10 mouse cellular contexts compared by ENCODE assay signal in the genomic region with DNA sequence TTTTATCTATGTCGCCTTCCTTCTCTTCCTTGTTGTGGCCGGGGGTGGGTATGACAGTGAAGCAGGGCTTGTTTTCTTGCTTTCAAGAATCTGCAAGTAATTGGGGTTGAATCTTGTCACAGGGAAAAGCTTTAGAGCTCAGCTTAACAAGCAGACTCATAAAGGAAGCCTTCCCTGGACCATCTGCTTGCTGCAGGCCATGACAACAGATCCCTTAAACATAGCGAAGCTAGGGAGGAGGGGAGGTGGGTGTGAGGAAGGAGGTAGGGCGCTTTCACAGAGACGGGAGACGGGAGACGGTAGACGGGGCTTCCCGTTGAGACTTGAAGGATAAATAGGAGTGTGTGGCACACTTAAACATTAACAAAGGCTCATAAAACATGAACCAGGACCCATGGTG.
A peak's percentile ranks its signal among the peaks of the same experiment; 100 is the strongest.
DNase-seq lines count a peak whose midpoint lies in the region; ATAC-seq lines count a peak whose summit lies in the region.
"Had no signal": no experiment of that assay in that cellular context is flagged by ENCODE, and none has a peak within 500 bp of the region (broad histone marks: within the 10 kb centered on the region; RNA-seq: fewer than 3 reads in every experiment).

No protein-coding gene starts in this region.

- no peak overlapping the region for H3K9ac ChIP-seq in forebrain, embryonic 12.5 days
- H3K9ac ChIP-seq: liver, embryonic 15.5 days had no signal

- H3K4me1 ChIP-seq in forebrain, embryonic 12.5 days = no peaks in the 10 kb centered on the region
- H3K4me1 ChIP-seq: liver, embryonic 15.5 days had no signal

- peak; percentile 60; the same call in 1 of the 2 replicates for ATAC-seq in forebrain, embryonic 12.5 days (ENCODE audit: low FRiP score)
- ATAC-seq in megakaryocyte-erythroid progenitor cell, adult 5-6 weeks (replicated peaks; ENCODE audit: low FRiP score, low TSS enrichment, poor library complexity, severe bottlenecking) = no peak

- H3K27ac ChIP-seq in forebrain, embryonic 12.5 days = no peak overlapping the region
- H3K27ac ChIP-seq: hindbrain, embryonic 10.5 days; liver, embryonic 15.5 days had no signal

- DNase-seq in layer of hippocampus, adult 18-20 months (ENCODE audit: low spot score in 2 of 2) = peak; percentile 68 to 78
- DNase-seq in layer of hippocampus, postnatal 25 days (ENCODE audit: extremely low spot score in 1 of 2, low spot score in 1 of 2) = no peak
- peak; percentile 79 to 86 for DNase-seq in frontal cortex, adult 2 months (ENCODE audit: extremely low spot score in 1 of 2, low spot score in 1 of 2)
- peak; percentile 69 to 95 for DNase-seq in left cerebral cortex, postnatal 25 days (ENCODE audit: low spot score in 2 of 2)
- DNase-seq in gastrocnemius, postnatal 4 days (ENCODE audit: low spot score in 2 of 2) = no peak
- DNase-seq: cerebellum, postnatal 14 days had no signal

- 63% methylated on average over 9 of the region's 9 CpGs for WGBS in forebrain, embryonic 12.5 days

- H3K4me2 ChIP-seq in forebrain, embryonic 12.5 days = no peak overlapping the region
- H3K4me2 ChIP-seq: liver, embryonic 15.5 days had no signal

- no peak overlapping the region for H3K4me3 ChIP-seq in forebrain, embryonic 12.5 days (replicated peaks)
- H3K4me3 ChIP-seq: hindbrain, embryonic 10.5 days; liver, embryonic 15.5 days had no signal

- H3K27me3 ChIP-seq in forebrain, embryonic 12.5 days = no peaks in the 10 kb centered on the region
- H3K27me3 ChIP-seq: liver, embryonic 15.5 days had no signal

- H3K36me3 ChIP-seq in forebrain, embryonic 12.5 days (replicated peaks) = no peaks in the 10 kb centered on the region
- H3K36me3 ChIP-seq: hindbrain, embryonic 10.5 days; liver, embryonic 15.5 days had no signal

- intact Hi-C loops in left cerebral cortex, postnatal 25 days (cut with DNase I) = loop anchor here (1.0 to 5.0 kb wide), 4 partner anchors 26 to 302 kb away; a partner anchor contains a TSS

- H3K9me3 ChIP-seq in forebrain, embryonic 12.5 days = no peaks in the 10 kb centered on the region
- H3K9me3 ChIP-seq: hindbrain, embryonic 10.5 days; liver, embryonic 15.5 days had no signal

Comparison
In these comparisons a context has a peak if more than half of its experiments do, and no peak if none do; other contexts are left out.
1. DNase-seq: peak in layer of hippocampus, adult 18-20 months (2 of 2), frontal cortex, adult 2 months (2 of 2) and left cerebral cortex, postnatal 25 days (2 of 2); none in layer of hippocampus, postnatal 25 days (0 of 2) and gastrocnemius, postnatal 4 days (0 of 2).